Mouse (Mus musculus) spleen, adult 2 months (tissue): Measurements from ENCODE around the gene Lat. TPM values are rescaled to one million over a fixed set of nuclear protein-coding genes. Genes with fewer than 3 reads are reported as not detected.

ENCODE experiments used
- DNase-seq, 2 experiments: peaks; one replicate each; pipeline versions ENCODE4 v3.0.0 to v3.0.0-alpha.2; 2012 to 2021; ENCODE audit warnings: low spot score in 2 of 2, low read depth in 1 of 2
- H3K27ac ChIP-seq: fragments of 200-500 bp; 2 replicates; pipeline ENCODE4 v1.5.1; 2012; ENCODE audit warnings: low read length, inconsistent platforms; ENCODE audit not compliant: insufficient read depth
- H3K27me3 ChIP-seq: fragments of 200-500 bp; 2 replicates; pipeline ENCODE4 v1.6.1; 2012; ENCODE audit warnings: mild to moderate bottlenecking, moderate library complexity, low read length, inconsistent platforms; ENCODE audit not compliant: control insufficient read depth, insufficient read depth
- H3K36me3 ChIP-seq: fragments of 200-500 bp; 2 replicates; pipeline ENCODE4 v1.6.1; 2012; ENCODE audit warnings: mild to moderate bottlenecking, low read length, inconsistent platforms; ENCODE audit not compliant: control insufficient read depth, insufficient read depth
- H3K4me1 ChIP-seq: fragments of 200-500 bp; 2 replicates; pipeline ENCODE4 v1.6.1; 2011; ENCODE audit warnings: inconsistent platforms; ENCODE audit not compliant: control insufficient read depth, insufficient read depth, insufficient read length
- H3K4me3 ChIP-seq: fragments of 200-500 bp; 2 replicates; pipeline ENCODE4 v1.5.1; 2011; ENCODE audit warnings: mild to moderate bottlenecking, inconsistent platforms; ENCODE audit not compliant: insufficient read depth, insufficient read length; ENCODE audit errors: extremely low read depth
- CTCF ChIP-seq: fragments of 200-500 bp; IDR thresholded peaks from 2 replicates; pipeline ENCODE4 v1.5.1; 2011; ENCODE audit warnings: mild to moderate bottlenecking, inconsistent platforms; ENCODE audit not compliant: insufficient read depth, insufficient read length, insufficient replicate concordance; ENCODE audit errors: extremely low read depth
- POLR2A ChIP-seq: fragments of 200-500 bp; IDR thresholded peaks from 2 replicates; pipeline ENCODE4 v1.6.1; 2011; ENCODE audit warnings: low read depth, low read length, inconsistent platforms
- WGBS: fragments of 180-500 bp; shearing (Covaris S2); methylation state at CpG from one replicate; pipeline ENCODE4 v1.1.7; 2018; 5-methylcytosine and 5-hydroxymethylcytosine counted together
- polyA plus RNA-seq: library from polyadenylated mRNA; depleted of rRNA; stranded (reverse); fragments of >200 nt; gene quantifications from 2 replicates; pipeline ENCODE4 v1.2.3, GENCODE M21; 2012

The Lat gene
- polyA plus RNA-seq, 1 experiment, result 164 TPM

GRCm38 (mm10) chr7:126388185-126388584 lies 18.8 kb upstream of the Lat start:
- Histone ChIP-seq H3K27me3 (no peaks in the 10 kb centered on the region), H3K4me1 (no peaks in the 10 kb centered on the region), H3K27ac (no peak overlapping the region), H3K36me3 (peaks cover 34% of the 10 kb centered on the region), H3K4me3 (no peak overlapping the region)
- no peak for TF ChIP-seq POLR2A
- no peak for TF ChIP-seq CTCF
- DNase-seq, result no peak
- WGBS, result 100% methylated on average over 1 of the region's 1 CpGs

- Histone ChIP-seq H3K36me3 (peaks cover 20% of the 10 kb centered on the region), H3K4me3 (no peak overlapping the region), H3K27ac (no peak overlapping the region), H3K4me1 (no peaks in the 10 kb centered on the region), H3K27me3 (no peaks in the 10 kb centered on the region)
- no peak for DNase-seq
- WGBS, result 80% methylated on average over 5 of the region's 5 CpGs
- TF ChIP-seq CTCF, result no peak
- no peak for TF ChIP-seq POLR2A
Measured at GRCm38 (mm10) chr7:126383565-126383964, 14.2 kb upstream of the Lat start.

GRCm38 (mm10) chr7:126377278-126378158 lies 8.1 kb upstream of the Lat start, which contains the start of gene Spns1:
TSS of gene Spns1 (minus strand) at chr7:126377450.
- Histone ChIP-seq H3K27me3 (no peaks in the 10 kb centered on the region), H3K4me3 (peak within 1 kb of the TSS; percentile 88), H3K36me3 (peaks cover 11% of the 10 kb centered on the region), H3K4me1 (peaks cover 9% of the 10 kb centered on the region; the same call in 1 of the 2 replicates), H3K27ac (peak within 1 kb of the TSS; percentile 52)
- under 1% methylated on average over 33 of the region's 33 CpGs for WGBS
- TF ChIP-seq POLR2A, result peak; percentile 50; the same call in 1 of the 2 replicates
- peak; percentile 73; the same call in 1 of the 2 replicates for TF ChIP-seq CTCF
- peak; percentile 90 to 94 for DNase-seq

- DNase-seq, result peak in 1 of 2 experiments; percentile 36
- peak overlapping the region; percentile 88 for H3K4me3 ChIP-seq
- peak overlapping the region; percentile 34 for H3K27ac ChIP-seq
- 1% methylated on average over 27 of the region's 27 CpGs for WGBS
- TF ChIP-seq POLR2A (no peak), CTCF (no peak)
- peaks cover 9% of the 10 kb centered on the region; the same call in 1 of the 2 replicates for H3K4me1 ChIP-seq
- H3K27me3 ChIP-seq, result no peaks in the 10 kb centered on the region
- peaks cover 16% of the 10 kb centered on the region for H3K36me3 ChIP-seq
Measured at GRCm38 (mm10) chr7:126376903-126377277, 7.5 kb upstream of the Lat start.

- Histone ChIP-seq H3K4me1 (peaks cover 14% of the 10 kb centered on the region; the same call in 1 of the 2 replicates), H3K4me3 (no peak overlapping the region), H3K36me3 (peaks cover 33% of the 10 kb centered on the region), H3K27ac (no peak overlapping the region), H3K27me3 (no peaks in the 10 kb centered on the region)
- no peak for DNase-seq
- TF ChIP-seq CTCF (no peak), POLR2A (no peak)
- 81% methylated on average over 5 of the region's 5 CpGs for WGBS
Measured at GRCm38 (mm10) chr7:126375012-126375411, 5.6 kb upstream of the Lat start.

- no peak overlapping the region for H3K4me3 ChIP-seq
- no peak for DNase-seq
- H3K27ac ChIP-seq, result no peak overlapping the region
- H3K27me3 ChIP-seq, result no peaks in the 10 kb centered on the region
- TF ChIP-seq POLR2A (no peak), CTCF (no peak)
- H3K36me3 ChIP-seq, result peaks cover 36% of the 10 kb centered on the region
- H3K4me1 ChIP-seq, result peaks cover 18% of the 10 kb centered on the region; the same call in 1 of the 2 replicates
- 58% methylated on average over 6 of the region's 6 CpGs for WGBS
Measured at GRCm38 (mm10) chr7:126374526-126374925, 5.2 kb upstream of the Lat start.

- H3K36me3 ChIP-seq, result peaks cover 36% of the 10 kb centered on the region
- peaks cover 28% of the 10 kb centered on the region; the same call in 1 of the 2 replicates for H3K4me1 ChIP-seq
- H3K27me3 ChIP-seq, result no peaks in the 10 kb centered on the region
- TF ChIP-seq POLR2A, result no peak
- no peak for TF ChIP-seq CTCF
- 89% methylated on average over 9 of the region's 9 CpGs for WGBS
- no peak for DNase-seq
- no peak overlapping the region for H3K27ac ChIP-seq
- no peak overlapping the region for H3K4me3 ChIP-seq
Measured at GRCm38 (mm10) chr7:126373007-126373406, 3.6 kb upstream of the Lat start.
